Mouse (Mus musculus): ENCODE data around the gene Micall2. TPM values are rescaled to one million over a fixed set of nuclear protein-coding genes. Genes with fewer than 3 reads are reported as not detected.
"Not testable (repeated sequence)": the region's sequence is repeated elsewhere in the genome, so short reads cannot be mapped to it uniquely, and the experiment has no call there.

The Micall2 gene
- total RNA-seq, 2 experiments from 2014 or later: 2.2 to 3.7 TPM

- no peak for TF ChIP-seq CTCF (IDR thresholded peaks at IDR 0.05)
- intact Hi-C loops (cut with DNase I): loop anchor here (2.0 kb wide), 1 partner anchor 33 kb away; no protein-coding TSS in a partner anchor
- no peak for DNase-seq (ENCODE audit: extremely low spot score in 1 of 2, low spot score in 2 of 2)
- Histone ChIP-seq H3K27ac (no peak overlapping the region), H3K4me3 (no peak overlapping the region)
These were observed 13.4 kb upstream of the Micall2 start for GRCm38 (mm10) chr5:139749413-139750125.

- peak in 1 of 2 experiments; percentile 47 for DNase-seq (ENCODE audit: extremely low spot score in 1 of 2, low spot score in 2 of 2)
- H3K4me3 ChIP-seq: no peak overlapping the region
- TF ChIP-seq CTCF (IDR thresholded peaks at IDR 0.05): peak; percentile 64
- no peak overlapping the region for H3K27ac ChIP-seq
- intact Hi-C loops (cut with DNase I): no loop called here
These were observed 9.6 kb upstream of the Micall2 start for GRCm38 (mm10) chr5:139745771-139746170.

- intact Hi-C loops (cut with DNase I); H3K27ac ChIP-seq; DNase-seq (ENCODE audit: extremely low spot score in 1 of 2, low spot score in 2 of 2); H3K4me3 ChIP-seq: not testable (repeated sequence)
These were observed 6.5 kb upstream of the Micall2 start for GRCm38 (mm10) chr5:139742640-139743039.

- DNase-seq (ENCODE audit: extremely low spot score in 1 of 2, low spot score in 2 of 2): no peak
- intact Hi-C loops (cut with DNase I): no loop called here
- no peak overlapping the region for H3K4me3 ChIP-seq
- H3K27ac ChIP-seq: no peak overlapping the region
- TF ChIP-seq CTCF (IDR thresholded peaks at IDR 0.05): no peak
These were observed 2.6 kb upstream of the Micall2 start for GRCm38 (mm10) chr5:139738592-139739315.

- Histone ChIP-seq H3K4me3 (no peak overlapping the region), H3K27ac (no peak overlapping the region)
- intact Hi-C loops (cut with DNase I): no loop called here
- no peak for TF ChIP-seq CTCF (IDR thresholded peaks at IDR 0.05)
- no peak for DNase-seq (ENCODE audit: extremely low spot score in 1 of 2, low spot score in 2 of 2)
These were observed 1.9 kb upstream of the Micall2 start for GRCm38 (mm10) chr5:139737841-139738591.

GRCm38 (mm10) chr5:139736504-139736940 lies 386 bp upstream of the Micall2 start:
- Histone ChIP-seq H3K27ac (no peak overlapping the region), H3K4me3 (peak overlapping the region; percentile 52; the same call in 1 of the 2 replicates)
- no peak for DNase-seq (ENCODE audit: extremely low spot score in 1 of 2, low spot score in 2 of 2)
- no peak for TF ChIP-seq CTCF (IDR thresholded peaks at IDR 0.05)
- intact Hi-C loops (cut with DNase I): no loop called here

- no peak for TF ChIP-seq CTCF (IDR thresholded peaks at IDR 0.05)
- Histone ChIP-seq H3K27ac (no peak overlapping the region), H3K4me3 (no peak overlapping the region)
- intact Hi-C loops (cut with DNase I): no loop called here
- no peak for DNase-seq (ENCODE audit: extremely low spot score in 1 of 2, low spot score in 2 of 2)
These were observed 1.4 kb downstream of the Micall2 start for GRCm38 (mm10) chr5:139734746-139735145.

- DNase-seq (ENCODE audit: extremely low spot score in 1 of 2, low spot score in 2 of 2): no peak
- intact Hi-C loops (cut with DNase I): no loop called here
- Histone ChIP-seq H3K27ac (no peak overlapping the region), H3K4me3 (no peak overlapping the region)
- TF ChIP-seq CTCF (IDR thresholded peaks at IDR 0.05): no peak
These were observed 2.1 kb downstream of the Micall2 start for GRCm38 (mm10) chr5:139734016-139734415.

GRCm38 (mm10) chr5:139732634-139733107 lies 3.5 kb downstream of the Micall2 start:
- H3K27ac ChIP-seq: no peak overlapping the region
- TF ChIP-seq CTCF (IDR thresholded peaks at IDR 0.05): no peak
- no peak overlapping the region for H3K4me3 ChIP-seq
- intact Hi-C loops (cut with DNase I): no loop called here
- DNase-seq (ENCODE audit: extremely low spot score in 1 of 2, low spot score in 2 of 2): no peak

GRCm38 (mm10) chr5:139730712-139731486 lies 5.2 kb downstream of the Micall2 start:
- Histone ChIP-seq H3K27ac (no peak overlapping the region; the same call in none of the 2 replicates), H3K4me3 (no peak overlapping the region)
- TF ChIP-seq CTCF (IDR thresholded peaks at IDR 0.05): no peak
- intact Hi-C loops (cut with DNase I): no loop called here
- no peak for DNase-seq (ENCODE audit: extremely low spot score in 1 of 2, low spot score in 2 of 2)

- Histone ChIP-seq H3K27ac (no peak overlapping the region), H3K4me3 (no peak overlapping the region)
- intact Hi-C loops (cut with DNase I): no loop called here
- DNase-seq (ENCODE audit: extremely low spot score in 1 of 2, low spot score in 2 of 2): no peak
- TF ChIP-seq CTCF (IDR thresholded peaks at IDR 0.05): no peak
These were observed 8.9 kb downstream of the Micall2 start for GRCm38 (mm10) chr5:139727261-139727660.

Data from left cerebral cortex, adult 2 months (tissue).